Mouse (Mus musculus) gastrocnemius, postnatal 14 days (tissue): ENCODE measurements around the gene Dync2li1. TPM values are rescaled to one million over a fixed set of nuclear protein-coding genes. Genes with fewer than 3 reads are reported as not detected.
A peak's percentile ranks its signal among the peaks of the same experiment; 100 is the strongest.

Source experiments
- DNase-seq: peaks from one replicate; pipeline ENCODE4 v3.0.0; 2021; ENCODE audit warnings: mixed read lengths
- intact Hi-C: fragments of 180-260 bp; cut with DNase I; formaldehyde crosslinking; loops from one replicate; pipeline ENCODE4 v1.15.1; 2025; ENCODE audit warnings: low total_unique reads
- total RNA-seq, 2 experiments: library from RNA; stranded (reverse); gene quantifications; 2 replicates each; pipeline ENCODE4 v1.2.3; 2021

Dync2li1 gene
- total RNA-seq, 2 experiments from 2014 or later = 3.1 to 3.5 TPM

GRCm38 (mm10) chr17:84606976-84607375 lies 19.3 kb upstream of the Dync2li1 start:
- intact Hi-C loops = no loop called here
- DNase-seq = no peak

- no peak for DNase-seq
- intact Hi-C loops = no loop called here
Measured at GRCm38 (mm10) chr17:84607617-84608016, 18.7 kb upstream of the Dync2li1 start.

GRCm38 (mm10) chr17:84608606-84609005 lies 17.7 kb upstream of the Dync2li1 start:
- intact Hi-C loops = no loop called here

DNA sequence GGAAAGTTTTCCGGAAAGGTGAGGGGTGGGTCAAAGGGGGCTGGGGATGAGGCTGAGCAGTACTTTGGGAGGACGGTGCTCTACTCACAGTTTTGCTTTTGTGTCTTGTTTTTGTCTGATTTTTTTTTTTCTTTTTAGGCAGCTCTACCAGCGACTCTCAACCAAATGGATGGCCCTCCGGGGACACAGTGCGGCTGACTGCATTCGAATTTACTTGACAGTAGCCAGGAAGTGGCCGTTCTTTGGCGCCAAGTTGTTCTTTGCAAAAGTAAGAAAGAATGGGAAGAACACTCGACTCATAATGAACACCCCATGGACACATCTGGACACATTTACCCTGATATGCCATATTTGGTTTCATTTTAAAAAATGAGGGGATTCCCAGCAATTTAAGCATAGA lies 14.8 kb upstream of the Dync2li1 start:
- peak; percentile 72 for DNase-seq
- intact Hi-C loops = no loop called here

More at GRCm38 (mm10) chr17:84608606-84609005, 17.7 kb upstream of the Dync2li1 start:
- DNase-seq = no peak

GRCm38 (mm10) chr17:84611971-84612370 lies 14.3 kb upstream of the Dync2li1 start:
- peak; percentile 28 for DNase-seq
- intact Hi-C loops = no loop called here

DNA sequence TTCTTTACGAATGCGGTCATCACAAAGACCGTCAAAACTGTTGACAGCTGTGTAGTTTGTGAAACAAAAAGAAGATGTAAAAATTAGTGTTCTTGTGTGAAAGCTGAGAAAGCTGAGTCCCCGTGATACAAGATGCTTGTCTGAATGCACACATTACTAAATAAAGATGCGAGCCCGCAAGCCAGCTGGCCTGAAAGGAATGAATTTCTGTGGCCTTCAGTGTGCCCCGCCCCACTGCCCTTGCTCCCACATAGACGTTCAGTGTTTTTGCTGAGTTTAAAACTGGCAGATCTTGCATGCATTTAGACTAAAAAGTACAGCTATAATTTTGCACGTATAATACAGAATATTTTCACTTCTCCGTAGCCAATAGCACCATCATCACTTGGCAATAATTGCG lies 10.5 kb upstream of the Dync2li1 start:
- intact Hi-C loops = no loop called here
- no peak for DNase-seq

GRCm38 (mm10) chr17:84616526-84617074 lies 9.7 kb upstream of the Dync2li1 start:
- DNase-seq = no peak
- intact Hi-C loops = no loop called here

GRCm38 (mm10) chr17:84617953-84618352 lies 8.3 kb upstream of the Dync2li1 start:
- intact Hi-C loops = no loop called here
- DNase-seq = no peak

- intact Hi-C loops = no loop called here
Measured at GRCm38 (mm10) chr17:84619112-84619511, 7.2 kb upstream of the Dync2li1 start.

DNA sequence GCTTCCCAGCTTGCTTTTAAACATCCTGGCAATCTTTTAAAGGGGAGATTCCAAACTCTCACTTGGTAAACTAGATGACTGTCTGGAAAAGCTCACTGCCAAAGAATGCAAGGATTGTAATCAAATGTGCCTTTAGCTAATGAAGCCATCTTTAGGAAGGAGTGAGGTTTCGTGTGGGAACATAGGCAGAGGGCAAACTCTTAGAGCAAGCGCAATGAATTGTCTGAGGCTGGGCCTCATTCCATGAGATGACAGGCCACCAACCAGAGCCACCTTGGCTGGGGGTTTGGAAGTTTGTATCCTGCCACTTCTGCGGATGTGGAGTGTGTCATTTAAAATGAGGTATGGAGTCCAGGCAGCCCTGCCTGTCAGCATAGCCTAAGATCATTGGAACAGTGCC lies 6.2 kb upstream of the Dync2li1 start:
- intact Hi-C loops = no loop called here
- DNase-seq = no peak

More at GRCm38 (mm10) chr17:84619112-84619511, 7.2 kb upstream of the Dync2li1 start:
- DNase-seq = no peak

GRCm38 (mm10) chr17:84620610-84621009 lies 5.7 kb upstream of the Dync2li1 start:
- intact Hi-C loops = no loop called here
- DNase-seq = no peak

- no peak for DNase-seq
- intact Hi-C loops = no loop called here
Measured at GRCm38 (mm10) chr17:84621209-84621608, 5.1 kb upstream of the Dync2li1 start.

DNA sequence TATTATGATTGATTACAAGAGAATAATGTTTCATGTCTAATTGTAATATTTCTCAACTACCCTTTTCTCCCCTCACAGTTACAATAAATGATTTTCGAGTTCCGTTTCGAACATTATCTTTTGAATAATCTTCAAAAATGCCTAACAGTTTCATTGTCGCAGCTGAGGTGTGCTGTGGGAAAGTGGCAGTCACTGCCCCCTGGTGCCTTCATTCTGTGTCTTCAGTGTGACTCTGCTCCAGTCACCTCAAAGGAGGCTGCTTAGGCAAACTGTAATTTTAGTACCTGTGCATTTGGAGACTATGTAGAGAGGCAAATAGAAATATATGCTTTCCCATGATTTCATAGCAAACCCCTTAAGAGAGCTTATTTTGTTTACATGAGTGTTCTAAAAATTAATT lies 4.3 kb upstream of the Dync2li1 start:
- DNase-seq = no peak
- intact Hi-C loops = no loop called here

DNA sequence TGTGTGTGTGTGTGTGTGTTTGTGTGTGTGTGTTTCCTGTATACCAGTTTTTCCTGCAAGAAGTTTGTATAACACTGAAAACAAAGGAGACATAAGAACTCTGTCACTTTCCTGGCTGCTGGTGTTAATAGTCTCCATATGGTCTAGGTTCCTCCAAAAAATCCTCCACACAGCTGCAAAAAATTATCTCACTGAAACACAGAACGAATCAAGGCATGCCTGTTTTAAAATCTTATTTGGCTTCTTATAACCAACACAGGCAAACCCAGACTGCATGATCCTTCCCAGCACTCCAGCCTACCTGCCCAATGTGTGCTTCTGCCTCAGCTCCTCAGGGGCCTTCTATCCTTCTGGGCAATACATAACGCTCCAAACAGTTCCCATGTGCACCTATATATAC lies 3.4 kb upstream of the Dync2li1 start:
- no peak for DNase-seq
- intact Hi-C loops = no loop called here

DNA sequence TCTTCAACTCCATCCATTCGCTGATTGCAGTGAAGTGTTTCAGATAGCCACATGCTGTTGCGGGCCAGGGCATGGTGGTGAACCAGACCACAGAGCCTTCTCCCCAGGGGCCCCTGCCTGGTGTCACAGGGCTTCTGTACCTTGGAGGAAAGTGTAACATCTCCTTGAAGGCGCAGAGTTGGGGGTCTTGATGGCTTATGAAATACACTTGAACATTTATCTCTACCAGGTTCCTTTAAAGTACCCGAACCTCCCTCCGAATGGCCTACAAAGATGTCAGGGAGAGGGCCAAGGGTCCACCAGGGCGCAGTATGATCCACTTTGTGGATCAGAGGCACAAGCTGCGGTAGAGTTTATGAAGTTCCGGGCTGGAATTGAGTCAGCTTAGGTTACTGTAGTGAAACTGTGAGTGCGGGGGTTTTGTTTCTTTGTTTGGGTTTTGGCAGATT lies 585 bp downstream of the Dync2li1 start:
- intact Hi-C loops = no loop called here
- DNase-seq = no peak

DNA sequence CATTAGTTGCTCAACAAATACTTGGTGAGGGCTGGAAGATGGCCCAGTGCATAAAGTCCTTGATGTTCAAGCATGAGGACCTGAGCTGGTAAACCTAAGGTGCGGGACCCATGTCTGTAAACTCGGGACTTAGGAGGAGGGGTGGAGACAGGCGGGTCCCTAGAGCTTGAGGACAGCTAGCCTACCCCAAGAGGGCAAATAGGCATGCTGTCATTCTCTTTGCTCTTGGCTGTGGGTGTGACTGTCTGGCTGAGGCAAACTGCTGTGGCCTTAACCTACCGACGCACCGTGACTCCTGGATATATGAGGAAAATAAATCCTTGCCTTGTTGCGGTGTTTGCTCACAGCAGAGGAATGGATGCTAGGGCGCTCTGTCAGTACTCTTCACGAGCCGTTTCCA lies 1.4 kb downstream of the Dync2li1 start:
- intact Hi-C loops = no loop called here
- DNase-seq = no peak

GRCm38 (mm10) chr17:84628611-84629010 lies 2.3 kb downstream of the Dync2li1 start:
- DNase-seq = no peak
- intact Hi-C loops = no loop called here

- intact Hi-C loops = no loop called here
- DNase-seq = no peak
Measured at GRCm38 (mm10) chr17:84631836-84632235, 5.5 kb downstream of the Dync2li1 start.

DNA sequence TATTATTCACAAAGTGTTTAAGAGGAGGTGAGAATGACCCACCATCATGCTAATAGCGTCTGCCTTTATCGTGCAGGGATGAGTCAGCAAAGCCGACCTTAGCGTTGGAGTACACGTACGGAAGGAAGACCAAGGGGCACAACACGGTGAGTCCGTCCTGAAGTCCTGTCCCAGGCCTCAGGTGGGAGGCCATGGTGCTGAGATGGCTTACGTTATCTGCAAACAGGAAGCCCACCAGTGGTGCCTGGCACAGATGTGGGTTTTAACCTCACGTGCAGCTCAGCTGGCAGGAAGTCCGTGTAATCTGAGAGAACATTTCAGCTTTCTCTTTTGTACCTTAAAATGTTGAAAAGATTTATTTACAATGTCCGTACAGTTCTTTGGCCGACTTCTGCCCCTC lies 7.1 kb downstream of the Dync2li1 start:
- intact Hi-C loops = no loop called here
- no peak for DNase-seq

- intact Hi-C loops = no loop called here
- peak; percentile 28 for DNase-seq
Measured at GRCm38 (mm10) chr17:84636328-84636727, 10.0 kb downstream of the Dync2li1 start.

DNA sequence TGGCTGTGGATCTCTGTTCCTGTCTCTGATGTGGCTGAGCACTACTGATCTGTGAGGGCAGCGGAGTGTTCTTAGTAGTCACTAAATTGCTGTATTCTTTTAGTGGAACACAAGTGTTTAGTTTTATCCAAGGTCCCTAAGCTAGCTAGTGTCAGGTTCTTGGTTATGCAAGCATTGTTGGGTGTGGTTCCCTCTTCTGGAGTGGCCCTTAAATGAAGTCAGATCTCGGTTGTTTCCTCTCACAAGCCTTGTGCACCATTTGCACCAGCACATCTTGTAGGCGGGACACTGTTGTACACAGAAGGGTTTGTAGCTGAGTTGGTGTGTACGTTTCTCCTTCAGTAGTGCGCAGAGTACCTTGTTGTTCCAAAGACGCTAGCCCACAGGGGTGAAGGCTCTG lies 11.7 kb downstream of the Dync2li1 start:
- no peak for DNase-seq
- intact Hi-C loops = no loop called here

- DNase-seq = no peak
- intact Hi-C loops = no loop called here
Measured at GRCm38 (mm10) chr17:84639796-84640378, 13.6 kb downstream of the Dync2li1 start.
